Mouse (Mus musculus): ENCODE measurements around the gene Carmil1. TPM values are rescaled to one million over a fixed set of nuclear protein-coding genes. Genes with fewer than 3 reads are reported as not detected.
A peak's percentile ranks its signal among the peaks of the same experiment; 100 is the strongest.

The Carmil1 gene
- polyA plus RNA-seq, 1 experiment from 2014 or later: 39.9 TPM

DNA sequence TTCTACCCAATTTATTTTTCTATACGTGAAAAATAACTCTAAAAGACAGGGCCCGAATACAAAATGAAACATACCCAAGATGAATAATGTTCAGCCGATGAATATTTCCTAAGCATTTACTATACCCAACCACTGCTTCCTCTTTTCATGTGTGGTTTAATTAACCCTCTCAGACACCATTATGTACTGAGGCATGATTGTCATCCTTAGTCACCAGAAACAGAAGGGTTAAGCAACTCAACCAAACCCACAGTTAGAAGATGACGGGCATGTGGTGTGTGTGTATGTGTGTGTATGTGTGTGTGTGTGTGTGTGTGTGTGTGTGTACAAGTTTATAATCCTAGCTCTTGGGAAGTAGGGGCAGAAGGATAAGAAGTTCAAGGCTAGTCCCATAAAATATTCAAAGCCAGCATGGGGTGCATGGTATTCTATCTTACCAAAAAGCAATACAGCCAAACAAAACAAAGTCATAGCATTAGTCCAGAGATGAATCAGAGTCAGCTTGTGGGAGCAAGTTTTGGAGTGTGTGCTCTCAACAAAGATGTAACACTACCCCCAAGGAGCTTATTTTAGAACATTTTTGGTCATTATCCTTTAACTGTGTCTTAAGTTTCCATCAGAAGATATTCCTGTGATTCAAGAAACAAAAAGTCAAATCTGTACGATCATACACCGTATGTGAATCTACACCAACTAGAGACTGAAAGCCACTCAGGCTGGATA lies 185.6 kb downstream of the Carmil1 start:
- Histone ChIP-seq H3K36me3 (0 out of 2 replicates have a peak, but pooled peaks cover 2% of the 10 kb centered on the region), H3K4me1 (no peaks in the 10 kb centered on the region), H3K27me3 (replicated peaks) (no peaks in the 10 kb centered on the region), H3K9ac (replicated peaks) (no peak overlapping the region), H3K9me3 (replicated peaks) (no peaks in the 10 kb centered on the region), H3K4me2 (no peak overlapping the region), H3K4me3 (replicated peaks) (no peak overlapping the region), H3K27ac (replicated peaks) (no peak overlapping the region)
- 91% methylated on average over 6 of the region's 6 CpGs for WGBS
- ATAC-seq (ENCODE audit: low FRiP score): no peak

- ATAC-seq (ENCODE audit: low FRiP score): no peak
- Histone ChIP-seq H3K9ac (replicated peaks) (no peak overlapping the region), H3K4me2 (no peak overlapping the region), H3K4me1 (no peaks in the 10 kb centered on the region), H3K27me3 (replicated peaks) (no peaks in the 10 kb centered on the region), H3K9me3 (replicated peaks) (no peaks in the 10 kb centered on the region), H3K27ac (replicated peaks) (no peak overlapping the region), H3K4me3 (replicated peaks) (no peak overlapping the region), H3K36me3 (0 out of 2 replicates have a peak, but pooled peaks cover 2% of the 10 kb centered on the region)
- 91% methylated on average over 3 of the region's 3 CpGs for WGBS
Observed at GRCm38 (mm10) chr13:24093108-24093507, 187.5 kb downstream of the Carmil1 start.

GRCm38 (mm10) chr13:24092073-24092472 lies 188.5 kb downstream of the Carmil1 start:
- Histone ChIP-seq H3K27ac (replicated peaks) (no peak overlapping the region), H3K9ac (replicated peaks) (no peak overlapping the region), H3K4me2 (no peak overlapping the region), H3K4me3 (replicated peaks) (no peak overlapping the region), H3K36me3 (peaks cover 7% of the 10 kb centered on the region; the same call in 1 of the 2 replicates), H3K9me3 (replicated peaks) (no peaks in the 10 kb centered on the region), H3K27me3 (replicated peaks) (no peaks in the 10 kb centered on the region), H3K4me1 (no peaks in the 10 kb centered on the region)
- no peak for ATAC-seq (ENCODE audit: low FRiP score)
- WGBS: 91% methylated on average over 5 of the region's 5 CpGs

DNA sequence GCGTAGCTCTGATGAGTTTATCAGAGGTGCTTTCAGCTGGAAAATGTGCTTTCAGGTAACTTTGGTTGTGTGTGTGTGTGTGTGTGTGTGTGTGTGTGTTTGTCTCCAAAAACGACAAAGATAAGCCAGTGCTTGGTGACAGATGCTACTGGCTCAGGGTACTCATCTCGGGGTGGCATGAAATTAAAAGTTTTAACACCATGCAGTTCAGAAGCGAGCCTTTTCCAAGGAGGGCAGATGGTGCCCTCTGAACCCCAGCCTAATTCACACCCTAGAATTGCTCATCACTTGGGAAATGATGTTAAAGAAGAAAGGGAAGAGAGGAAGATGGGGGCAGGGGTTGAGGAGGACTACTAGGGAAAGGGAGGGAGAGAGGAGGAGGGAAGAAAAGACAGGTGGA lies 198.4 kb downstream of the Carmil1 start:
- no peak overlapping the region for H3K4me3 ChIP-seq (replicated peaks)
- H3K9ac ChIP-seq (replicated peaks): no peak overlapping the region
- WGBS: 72% methylated on average over 4 of the region's 4 CpGs
- no peak overlapping the region for H3K27ac ChIP-seq (replicated peaks)
- no peak overlapping the region for H3K4me2 ChIP-seq
- ATAC-seq (ENCODE audit: low FRiP score): no peak
- H3K9me3 ChIP-seq (replicated peaks): no peaks in the 10 kb centered on the region
- H3K4me1 ChIP-seq: no peaks in the 10 kb centered on the region
- no peaks in the 10 kb centered on the region for H3K27me3 ChIP-seq (replicated peaks)
- H3K36me3 ChIP-seq: 0 out of 2 replicates have a peak, but pooled peaks cover 4% of the 10 kb centered on the region

DNA sequence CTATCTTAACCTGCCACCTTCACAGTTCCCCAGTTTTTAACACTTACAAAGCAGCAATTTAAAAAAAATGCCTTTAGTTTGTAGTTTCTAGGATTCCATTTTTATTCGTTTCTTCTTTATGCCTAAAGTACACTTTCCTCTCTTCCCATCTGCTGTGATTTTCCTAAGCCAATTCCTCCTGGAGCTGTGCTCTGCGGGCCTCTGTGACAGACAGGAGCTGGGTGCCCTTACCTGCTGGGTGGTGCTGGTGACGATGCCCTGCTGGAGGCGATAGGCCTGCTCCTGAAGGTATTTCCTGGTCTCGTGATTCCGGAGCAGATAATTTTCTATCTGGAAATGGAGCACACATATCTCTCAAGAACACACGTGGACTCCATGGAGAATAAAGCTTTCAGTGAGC lies 198.9 kb downstream of the Carmil1 start:
- 86% methylated on average over 7 of the region's 7 CpGs for WGBS
- H3K4me3 ChIP-seq (replicated peaks): no peak overlapping the region
- no peaks in the 10 kb centered on the region for H3K27me3 ChIP-seq (replicated peaks)
- 0 out of 2 replicates have a peak, but pooled peaks cover 2% of the 10 kb centered on the region for H3K36me3 ChIP-seq
- ATAC-seq (ENCODE audit: low FRiP score): no peak
- H3K27ac ChIP-seq (replicated peaks): no peak overlapping the region
- no peak overlapping the region for H3K4me2 ChIP-seq
- H3K9me3 ChIP-seq (replicated peaks): no peaks in the 10 kb centered on the region
- no peaks in the 10 kb centered on the region for H3K4me1 ChIP-seq
- H3K9ac ChIP-seq (replicated peaks): no peak overlapping the region

- no peaks in the 10 kb centered on the region for H3K4me1 ChIP-seq
- H3K9me3 ChIP-seq (replicated peaks): no peaks in the 10 kb centered on the region
- no peak for ATAC-seq (ENCODE audit: low FRiP score)
- H3K4me3 ChIP-seq (replicated peaks): no peak overlapping the region
- H3K9ac ChIP-seq (replicated peaks): no peak overlapping the region
- WGBS: 94% methylated on average over 10 of the region's 10 CpGs
- no peaks in the 10 kb centered on the region for H3K27me3 ChIP-seq (replicated peaks)
- H3K27ac ChIP-seq (replicated peaks): no peak overlapping the region
- no peak overlapping the region for H3K4me2 ChIP-seq
- peaks cover 13% of the 10 kb centered on the region; the same call in 1 of the 2 replicates for H3K36me3 ChIP-seq
Observed at GRCm38 (mm10) chr13:24072588-24072987, 208.0 kb downstream of the Carmil1 start.

DNA sequence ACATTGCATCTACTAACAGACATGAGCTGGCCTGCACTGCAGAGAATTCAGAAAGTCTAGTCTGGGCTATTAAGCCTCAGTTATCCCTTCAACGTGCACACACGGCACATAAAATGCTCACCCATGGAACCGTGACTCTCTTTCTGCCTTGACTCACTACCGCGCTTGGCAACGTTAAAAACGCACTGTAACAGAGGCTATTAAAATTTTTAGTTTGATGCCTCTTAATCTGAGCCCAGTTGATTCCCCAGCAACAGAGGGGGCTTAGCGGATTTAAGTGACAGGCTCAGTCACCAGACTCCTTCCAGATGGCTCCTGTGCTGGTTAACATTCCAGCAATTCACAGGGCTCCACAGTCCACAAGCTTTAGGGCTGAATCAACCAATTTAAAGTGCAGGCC lies 213.0 kb downstream of the Carmil1 start:
- Histone ChIP-seq H3K9ac (replicated peaks) (no peak overlapping the region), H3K36me3 (peaks cover 11% of the 10 kb centered on the region; the same call in 1 of the 2 replicates), H3K4me3 (replicated peaks) (no peak overlapping the region), H3K27me3 (replicated peaks) (no peaks in the 10 kb centered on the region), H3K9me3 (replicated peaks) (no peaks in the 10 kb centered on the region), H3K27ac (replicated peaks) (no peak overlapping the region), H3K4me1 (no peaks in the 10 kb centered on the region), H3K4me2 (no peak overlapping the region)
- 75% methylated on average over 8 of the region's 8 CpGs for WGBS
- no peak for ATAC-seq (ENCODE audit: low FRiP score)

GRCm38 (mm10) chr13:24065536-24065935 lies 215.1 kb downstream of the Carmil1 start:
- ATAC-seq (ENCODE audit: low FRiP score): no peak
- no peak overlapping the region for H3K4me3 ChIP-seq (replicated peaks)
- no peak overlapping the region for H3K27ac ChIP-seq (replicated peaks)
- H3K36me3 ChIP-seq: peaks cover 11% of the 10 kb centered on the region; the same call in 1 of the 2 replicates
- H3K4me2 ChIP-seq: no peak overlapping the region
- no peaks in the 10 kb centered on the region for H3K4me1 ChIP-seq
- no peaks in the 10 kb centered on the region for H3K27me3 ChIP-seq (replicated peaks)
- H3K9me3 ChIP-seq (replicated peaks): no peaks in the 10 kb centered on the region
- H3K9ac ChIP-seq (replicated peaks): no peak overlapping the region
- WGBS: 86% methylated on average over 1 of the region's 1 CpGs

DNA sequence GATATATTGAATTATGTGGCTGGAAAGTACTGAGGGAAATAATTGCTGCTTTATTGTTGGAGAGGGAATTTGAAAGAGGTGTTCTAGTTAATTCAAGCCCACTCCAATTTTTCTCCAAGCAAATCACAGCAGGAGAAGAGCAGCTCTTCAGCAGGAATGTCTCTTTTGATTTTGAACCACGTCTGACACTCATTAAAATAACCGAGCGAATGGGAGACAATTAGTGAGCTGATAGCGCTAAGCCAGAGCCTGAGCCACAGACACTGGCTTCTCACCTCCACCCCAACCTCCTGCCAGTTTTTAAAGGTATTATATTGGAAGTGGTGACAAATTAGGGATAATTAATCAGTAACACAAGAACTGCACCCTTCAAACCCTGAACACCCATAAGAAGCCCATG lies 217.8 kb downstream of the Carmil1 start:
- no peaks in the 10 kb centered on the region for H3K4me1 ChIP-seq
- H3K9me3 ChIP-seq (replicated peaks): no peaks in the 10 kb centered on the region
- H3K4me3 ChIP-seq (replicated peaks): no peak overlapping the region
- WGBS: 33% methylated on average over 4 of the region's 4 CpGs
- H3K4me2 ChIP-seq: no peak overlapping the region
- no peak overlapping the region for H3K9ac ChIP-seq (replicated peaks)
- peaks cover 11% of the 10 kb centered on the region; the same call in 1 of the 2 replicates for H3K36me3 ChIP-seq
- no peak for ATAC-seq (ENCODE audit: low FRiP score)
- H3K27me3 ChIP-seq (replicated peaks): no peaks in the 10 kb centered on the region
- no peak overlapping the region for H3K27ac ChIP-seq (replicated peaks)

DNA sequence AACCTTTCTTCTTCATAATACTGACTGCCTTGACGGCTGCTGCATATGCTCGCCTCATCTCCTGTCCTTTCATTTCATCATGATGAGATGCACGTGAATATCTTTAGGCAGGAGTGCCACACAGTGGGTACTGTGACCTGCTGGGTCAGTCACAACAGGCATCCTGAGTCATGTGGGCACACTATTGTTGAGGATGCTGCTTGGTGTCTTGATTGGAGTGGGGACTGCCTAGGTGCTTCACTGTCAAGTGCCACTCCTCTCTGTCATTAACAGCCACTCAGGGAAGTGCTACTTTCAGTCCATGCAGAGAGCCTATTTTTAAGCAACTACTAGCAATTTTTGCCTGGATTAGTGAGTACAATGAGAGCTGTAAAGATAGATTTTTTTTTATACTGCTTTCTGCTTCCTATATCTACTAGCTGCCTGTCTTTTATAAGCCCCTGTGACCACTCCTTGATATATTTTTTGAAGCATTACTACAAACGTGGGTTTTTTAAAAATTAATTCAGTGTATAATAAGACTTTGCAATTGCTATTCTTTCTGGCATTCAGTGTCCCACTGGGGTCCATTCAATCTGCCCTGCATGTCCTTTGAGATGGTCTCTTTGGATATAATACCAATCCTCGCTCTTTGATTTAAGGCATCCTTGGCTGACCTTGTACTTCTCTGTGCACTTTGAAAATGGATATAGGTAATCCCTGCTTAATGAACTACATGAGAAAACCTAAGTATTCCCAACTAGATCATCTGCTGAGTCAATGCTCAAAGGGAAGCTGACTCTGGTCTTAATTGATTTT lies 225.3 kb downstream of the Carmil1 start:
- no peak for ATAC-seq (ENCODE audit: low FRiP score)
- H3K36me3 ChIP-seq: no peaks in the 10 kb centered on the region
- no peak overlapping the region for H3K9ac ChIP-seq (replicated peaks)
- H3K27me3 ChIP-seq (replicated peaks): no peaks in the 10 kb centered on the region
- no peak overlapping the region for H3K4me2 ChIP-seq
- 70% methylated on average over 5 of the region's 5 CpGs for WGBS
- 0 out of 2 replicates have a peak, but pooled peaks cover 2% of the 10 kb centered on the region for H3K4me1 ChIP-seq
- no peaks in the 10 kb centered on the region for H3K9me3 ChIP-seq (replicated peaks)
- H3K27ac ChIP-seq (replicated peaks): no peak overlapping the region
- H3K4me3 ChIP-seq (replicated peaks): no peak overlapping the region

DNA sequence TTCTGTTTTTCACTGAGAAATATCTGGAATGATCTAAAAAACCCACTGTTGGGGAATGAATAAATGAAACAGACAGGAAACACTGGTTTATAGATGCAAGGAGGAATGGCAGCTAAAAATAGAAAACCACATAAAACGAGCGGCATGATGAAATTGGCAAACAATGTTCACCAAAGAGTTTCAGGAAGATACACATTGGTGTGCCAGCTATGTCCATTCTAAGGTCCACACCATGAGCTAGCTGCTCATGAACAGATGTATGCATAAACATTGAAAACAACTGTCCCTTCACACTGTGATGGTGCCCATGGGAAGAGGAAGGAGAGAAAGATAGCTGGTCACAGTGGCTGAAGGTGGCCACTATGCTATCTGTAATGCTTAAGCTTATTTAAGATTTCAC lies 229.1 kb downstream of the Carmil1 start:
- no peak overlapping the region for H3K27ac ChIP-seq (replicated peaks)
- H3K4me2 ChIP-seq: no peak overlapping the region
- no peak overlapping the region for H3K9ac ChIP-seq (replicated peaks)
- no peak for ATAC-seq (ENCODE audit: low FRiP score)
- peaks cover 13% of the 10 kb centered on the region for H3K4me1 ChIP-seq
- H3K27me3 ChIP-seq (replicated peaks): no peaks in the 10 kb centered on the region
- 89% methylated on average over 2 of the region's 2 CpGs for WGBS
- H3K4me3 ChIP-seq (replicated peaks): no peak overlapping the region
- no peaks in the 10 kb centered on the region for H3K9me3 ChIP-seq (replicated peaks)
- no peaks in the 10 kb centered on the region for H3K36me3 ChIP-seq

GRCm38 (mm10) chr13:24050330-24050729 lies 230.3 kb downstream of the Carmil1 start:
- Histone ChIP-seq H3K4me3 (replicated peaks) (no peak overlapping the region), H3K4me1 (peaks cover 15% of the 10 kb centered on the region), H3K9me3 (replicated peaks) (no peaks in the 10 kb centered on the region), H3K9ac (replicated peaks) (no peak overlapping the region), H3K27ac (replicated peaks) (no peak overlapping the region), H3K4me2 (no peak overlapping the region), H3K27me3 (replicated peaks) (no peaks in the 10 kb centered on the region), H3K36me3 (no peaks in the 10 kb centered on the region)
- ATAC-seq (ENCODE audit: low FRiP score): peak; percentile 72
- WGBS: 61% methylated on average over 5 of the region's 5 CpGs
